Mouse (Mus musculus) stomach, postnatal 0 days (tissue): ENCODE data around the gene Gltp.

Experiments
- CTCF ChIP-seq: IDR thresholded peaks from 2 replicates; pipeline ENCODE4 v1.5.1; 2016; ENCODE audit warnings: antibody characterized with exemption, low read depth, mild to moderate bottlenecking, moderate library complexity
- EP300 ChIP-seq: optimal IDR thresholded peaks from 2 replicates; pipeline ENCODE3; 2016; ENCODE audit warnings: antibody characterized with exemption

DNA sequence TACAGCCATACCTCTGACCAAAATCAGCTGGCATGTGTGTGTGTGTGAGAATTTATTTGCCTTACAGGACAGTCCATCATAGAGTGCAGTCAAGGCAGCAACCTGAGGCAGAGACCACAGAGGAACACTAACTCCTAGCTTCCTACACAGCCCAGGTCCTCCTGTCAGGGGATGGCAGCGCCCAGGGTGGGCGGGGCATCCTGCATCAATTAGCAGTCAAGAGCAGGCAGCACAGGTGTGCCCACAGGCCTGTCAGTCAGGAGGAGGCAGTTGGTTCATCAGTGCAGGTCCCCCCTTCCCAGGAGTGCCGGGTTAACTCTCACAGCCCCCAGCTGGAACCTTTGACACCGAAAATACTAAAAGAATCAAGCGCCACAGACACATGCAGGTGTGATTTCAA, 21.8 kb downstream of the Gltp start:
- no peak for TF ChIP-seq CTCF
- no peak for TF ChIP-seq EP300
